23 mouse cellular contexts compared by ENCODE assay signal in the genomic region with DNA sequence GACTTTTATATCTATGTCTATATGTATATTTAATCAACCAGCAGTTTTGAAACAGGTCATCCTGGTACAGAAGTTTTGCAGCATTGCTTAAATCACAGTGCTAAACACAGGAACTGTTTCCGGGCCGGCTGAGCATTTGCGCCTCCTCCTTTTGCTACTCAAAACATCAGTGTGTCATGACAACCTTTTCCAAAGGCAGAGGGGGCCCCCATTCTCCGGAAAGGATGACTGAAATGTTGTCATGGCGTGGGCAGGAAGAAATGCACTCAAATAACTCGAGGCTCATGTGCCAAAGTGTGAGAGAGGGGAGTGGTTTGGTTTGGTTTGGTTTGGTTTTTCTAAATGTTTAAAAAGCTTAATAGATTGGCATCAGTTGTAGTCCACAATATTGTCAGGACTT. TPM values are rescaled to one million over a fixed set of nuclear protein-coding genes. Genes with fewer than 3 reads are reported as not detected.
DNase-seq lines count a peak whose midpoint lies in the region; TF ChIP-seq lines count a peak whose summit lies in the region.
"Had no signal": no experiment of that assay in that cellular context is flagged by ENCODE, and none has a peak within 500 bp of the region (broad histone marks: within the 10 kb centered on the region; RNA-seq: fewer than 3 reads in every experiment).

No protein-coding gene starts in this region.

- no peak for TF ChIP-seq CTCF in layer of hippocampus, adult 2 months (conservative IDR thresholded peaks at IDR 0.05)
- no peak for TF ChIP-seq CTCF in ES-Bruce4 (IDR thresholded peaks at IDR 0.05; ENCODE audit: low read depth, low read length)

- intact Hi-C loops in left cerebral cortex, postnatal 14 days (cut with DNase I), result no loop called here

- H3K9ac ChIP-seq in ES-Bruce4 (ENCODE audit: low read depth, poor library complexity, severe bottlenecking), result no peak overlapping the region
- H3K9ac ChIP-seq: embryonic facial prominence, embryonic 13.5 days; embryonic facial prominence, embryonic 15.5 days; forebrain, embryonic 12.5 days had no signal

- 0 out of 2 replicates have a peak overlapping the region, but pooled peaks have one; percentile 14 for H3K27ac ChIP-seq in layer of hippocampus, adult 2 months
- peak overlapping the region; percentile 14; the same call in 1 of the 2 replicates for H3K27ac ChIP-seq in ES-Bruce4 (ENCODE audit: insufficient read depth, low read length)
- H3K27ac ChIP-seq: embryonic facial prominence, embryonic 13.5 days; embryonic facial prominence, embryonic 15.5 days; forebrain, embryonic 10.5 days; forebrain, embryonic 12.5 days had no signal

- no peaks in the 10 kb centered on the region for H3K27me3 ChIP-seq in ES-Bruce4 (ENCODE audit: control insufficient read depth, insufficient read depth, low read length, poor library complexity, severe bottlenecking)
- H3K27me3 ChIP-seq: embryonic facial prominence, embryonic 13.5 days; embryonic facial prominence, embryonic 15.5 days; forebrain, embryonic 12.5 days; Patski had no signal

- no peaks in the 10 kb centered on the region for H3K9me3 ChIP-seq in ES-Bruce4 (replicated peaks; ENCODE audit: control insufficient read depth, insufficient read depth, low read length, poor library complexity, severe bottlenecking)
- H3K9me3 ChIP-seq: embryonic facial prominence, embryonic 13.5 days; embryonic facial prominence, embryonic 15.5 days; forebrain, embryonic 10.5 days; forebrain, embryonic 12.5 days; G1E had no signal

- no peak for TF ChIP-seq EP300 in ES-Bruce4 (IDR thresholded peaks at IDR 0.05; ENCODE audit: insufficient read depth, low read depth, low read length)

- peaks cover 9% of the 10 kb centered on the region for H3K4me1 ChIP-seq in ES-Bruce4 (ENCODE audit: control insufficient read depth, insufficient read depth, low read length)
- H3K4me1 ChIP-seq: embryonic facial prominence, embryonic 15.5 days; forebrain, embryonic 10.5 days; forebrain, embryonic 12.5 days had no signal

- peaks cover 19% of the 10 kb centered on the region for H3K36me3 ChIP-seq in ES-Bruce4 (ENCODE audit: control insufficient read depth, insufficient read depth, low read length, poor library complexity, severe bottlenecking)

- DNase-seq in layer of hippocampus, adult 2 months (ENCODE audit: low spot score in 2 of 2), result no peak
- DNase-seq in layer of hippocampus, adult 9-10 months (ENCODE audit: low spot score), result no peak
- peak; percentile 26 to 58 for DNase-seq in left cerebral cortex, postnatal 14 days (ENCODE audit: low spot score in 2 of 2)
- DNase-seq in left cerebral cortex, adult 11 months (ENCODE audit: low spot score), result no peak
- DNase-seq in cerebellum, postnatal 25 days, result no peak
- DNase-seq: adrenal gland, adult 8-10 months; adrenal gland, postnatal 14 days; adrenal gland, postnatal 36 days; cerebellum, adult 11-12 months; cerebellum, adult 2 months; cerebellum, adult 9-10 months; cerebellum, postnatal 10 days; cerebellum, postnatal 36 days; embryo, embryonic 11 days had no signal

- TF ChIP-seq POLR2A in ES-Bruce4 (IDR thresholded peaks at IDR 0.05; ENCODE audit: insufficient read depth, low read length), result no peak

- no peak overlapping the region for H3K4me3 ChIP-seq in layer of hippocampus, adult 2 months
- H3K4me3 ChIP-seq in ES-Bruce4 (ENCODE audit: low read depth, low read length), result no peak overlapping the region
- H3K4me3 ChIP-seq: embryonic facial prominence, embryonic 13.5 days; embryonic facial prominence, embryonic 15.5 days; erythroblast, embryonic 14.5 days; forebrain, embryonic 10.5 days; forebrain, embryonic 12.5 days had no signal

RNA-seq across cellular contexts. Expression of a gene that starts 11.5 kb away (rescaled TPM):
- total RNA-seq in layer of hippocampus, adult 2 months (2021), result 10 to 100 TPM; 77.1 to 79.4 TPM
- total RNA-seq in left cerebral cortex, postnatal 14 days (2021), result 10 to 100 TPM; 73.1 to 78.4 TPM
- polyA plus RNA-seq in ES-Bruce4 (2011; ENCODE audit: insufficient read depth, insufficient read length, low read depth, missing spikeins), result 67.4 and 69.9 TPM in 2 replicates

RNA-seq across cellular contexts. Expression of a gene that starts 24.6 kb away (rescaled TPM):
- 10 to 100 TPM; 27.3 to 32.7 TPM for total RNA-seq in layer of hippocampus, adult 2 months (2021)
- 10 to 100 TPM; 28.7 to 30.4 TPM for total RNA-seq in left cerebral cortex, postnatal 14 days (2021)
- polyA plus RNA-seq in ES-Bruce4 (2011; ENCODE audit: insufficient read depth, insufficient read length, low read depth, missing spikeins), result 22.1 and 28.2 TPM in 2 replicates

RNA-seq across cellular contexts. Expression of a gene that starts 26.0 kb away (rescaled TPM):
- total RNA-seq in layer of hippocampus, adult 2 months (2021), result 10 to 100 TPM; 48.8 to 51.1 TPM
- total RNA-seq in left cerebral cortex, postnatal 14 days (2021), result 10 to 100 TPM; 43.0 to 44.7 TPM
- 36.2 and 40.6 TPM in 2 replicates for polyA plus RNA-seq in ES-Bruce4 (2011; ENCODE audit: insufficient read depth, insufficient read length, low read depth, missing spikeins)

RNA-seq across cellular contexts. Expression of a gene that starts 26.2 kb away (rescaled TPM):
- under 1 TPM; 0.10 TPM for total RNA-seq in layer of hippocampus, adult 2 months (2021)
- under 1 TPM in 1 of 2 experiments, not detected in 1; 0.04 TPM for total RNA-seq in left cerebral cortex, postnatal 14 days (2021)
- 0.37 and 0.65 TPM in 2 replicates for polyA plus RNA-seq in ES-Bruce4 (2011; ENCODE audit: insufficient read depth, insufficient read length, low read depth, missing spikeins)
- polyA plus RNA-seq: C2C12 had no signal

Comparison
In these comparisons a context has a peak if more than half of its experiments do, and no peak if none do; other contexts are left out.
1. DNase-seq: peak in left cerebral cortex, postnatal 14 days (2 of 2); none in layer of hippocampus, adult 2 months (0 of 2), layer of hippocampus, adult 9-10 months (single experiment), left cerebral cortex, adult 11 months (single experiment) and cerebellum, postnatal 25 days (0 of 2).